Mouse (Mus musculus) small intestine, adult 2 months (tissue): Measurements from ENCODE around the gene Xrcc1.

Experiments
- CTCF ChIP-seq: fragments of 200-500 bp; IDR thresholded peaks from 2 replicates; pipeline ENCODE4 v1.5.1; 2012; ENCODE audit warnings: low read depth, mild to moderate bottlenecking, control low read depth, inconsistent platforms, low read length, moderate library complexity, mixed read lengths; ENCODE audit not compliant: insufficient replicate concordance, insufficient read length; ENCODE audit errors: extremely low read depth
- POLR2A ChIP-seq: fragments of 200-500 bp; IDR thresholded peaks from 2 replicates; pipeline ENCODE4 v1.6.1; 2012; ENCODE audit warnings: low read depth, mild to moderate bottlenecking, control low read depth, inconsistent platforms, low read length, moderate library complexity

DNA sequence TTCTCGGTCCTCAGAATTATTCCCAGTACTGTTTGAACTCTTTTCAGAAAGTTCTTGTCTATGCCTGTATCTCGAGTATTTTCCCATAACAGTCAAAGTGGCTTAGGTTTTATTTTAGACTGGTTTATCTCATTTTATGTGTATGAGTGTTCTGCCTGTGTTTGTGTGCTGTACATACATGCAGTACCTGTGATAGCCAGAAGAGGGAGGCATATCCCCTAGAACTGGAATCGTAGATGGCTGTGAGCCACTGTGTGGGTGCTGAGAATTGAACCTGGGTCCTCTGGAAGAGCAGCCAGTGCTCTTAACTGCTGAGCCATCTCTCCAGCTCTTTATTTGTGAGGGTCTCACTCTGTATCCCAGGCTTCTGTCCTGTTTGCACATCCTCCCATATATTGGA is 75.1 kb downstream of the Xrcc1 start:
- TF ChIP-seq CTCF: peak; percentile 37; the same call in 1 of the 2 replicates
- TF ChIP-seq POLR2A: no peak
